Mouse (Mus musculus) intestine, postnatal 0 days (tissue): ENCODE results near the gene Esr2. TPM values are rescaled to one million over a fixed set of nuclear protein-coding genes. Genes with fewer than 3 reads are reported as not detected.
A peak's percentile ranks its signal among the peaks of the same experiment; 100 is the strongest.

Source experiments
- ATAC-seq: fragments of 200-750 bp; cut with Nextera tagmentation; 2 replicates; pipeline ENCODE4 v1.8.0; 2017; ENCODE audit warnings: mild to moderate bottlenecking, moderate TSS enrichment, moderate library complexity
- H3K27ac ChIP-seq: fragments of 300-500 bp; sonication (generic); 2 replicates; pipeline ENCODE4 v1.5.1; 2014; ENCODE audit warnings: mild to moderate bottlenecking, low read depth, low read length, moderate library complexity
- H3K27me3 ChIP-seq: fragments of 300-500 bp; sonication (generic); replicated peaks from 2 replicates; pipeline ENCODE4 v1.6.1; 2014; ENCODE audit warnings: low read length, mixed read lengths; ENCODE audit not compliant: control insufficient read depth, insufficient read depth
- H3K36me3 ChIP-seq: fragments of 300-500 bp; sonication (generic); 2 replicates; pipeline ENCODE4 v1.6.1; 2014; ENCODE audit warnings: mild to moderate bottlenecking, moderate library complexity; ENCODE audit not compliant: control insufficient read depth, insufficient read depth
- H3K4me1 ChIP-seq: fragments of 300-500 bp; sonication (generic); replicated peaks from 2 replicates; pipeline ENCODE4 v1.6.1; 2014; ENCODE audit warnings: antibody characterized with exemption, low read length, mixed read lengths; ENCODE audit not compliant: control insufficient read depth, insufficient read depth
- H3K4me2 ChIP-seq: fragments of 300-500 bp; sonication (generic); replicated peaks from 2 replicates; pipeline ENCODE4 v1.6.1; 2014; ENCODE audit warnings: low read depth, mild to moderate bottlenecking, moderate library complexity
- H3K4me3 ChIP-seq: fragments of 300-500 bp; sonication (generic); 2 replicates; pipeline ENCODE4 v1.5.1; 2014; ENCODE audit warnings: low read depth, low read length
- H3K9ac ChIP-seq: fragments of 300-500 bp; sonication (generic); 2 replicates; pipeline ENCODE4 v1.6.1; 2014; ENCODE audit warnings: mild to moderate bottlenecking, low read depth, low read length
- H3K9me3 ChIP-seq: fragments of 300-500 bp; sonication (generic); 2 replicates; pipeline ENCODE4 v1.6.1; 2016; ENCODE audit warnings: mixed run types; ENCODE audit not compliant: control insufficient read depth
- CTCF ChIP-seq: sonication (generic); IDR thresholded peaks from 2 replicates; pipeline ENCODE4 v1.5.1; 2016; ENCODE audit warnings: low read depth, mild to moderate bottlenecking, control low read depth, antibody characterized with exemption, moderate library complexity
- WGBS: fragments of 180-500 bp; shearing (Covaris S2); extraction: QIAGEN DNeasy Blood & Tissue Kit; methylation state at CpG from one replicate; pipeline ENCODE4 v1.1.7; 2014; 5-methylcytosine and 5-hydroxymethylcytosine counted together
- polyA plus RNA-seq: library from polyadenylated mRNA; unstranded; fragments of >200 nt; fragmentation: Nextera tagmentation; extraction: Ambion mirVana; gene quantifications from 2 replicates; pipeline ENCODE4 v1.2.1, GENCODE M21; 2015

Gene Esr2
- polyA plus RNA-seq, 1 experiment from 2014 or later, result not detected

GRCm38 (mm10) chr12:76186473-76186872 is 9.4 kb upstream of the Esr2 start:
- Histone ChIP-seq H3K9ac (no peak overlapping the region), H3K27ac (no peak overlapping the region), H3K36me3 (no peaks in the 10 kb centered on the region), H3K4me1 (no peaks in the 10 kb centered on the region), H3K4me3 (no peak overlapping the region), H3K4me2 (no peak overlapping the region), H3K27me3 (no peaks in the 10 kb centered on the region), H3K9me3 (no peaks in the 10 kb centered on the region)
- no peak for TF ChIP-seq CTCF
- ATAC-seq, result no peak
- WGBS, result 78% methylated on average over 1 of the region's 1 CpGs

GRCm38 (mm10) chr12:76185167-76185816 is 8.2 kb upstream of the Esr2 start:
- H3K4me3 ChIP-seq, result no peak overlapping the region
- no peak for ATAC-seq
- no peak overlapping the region for H3K4me2 ChIP-seq
- H3K9ac ChIP-seq, result no peak overlapping the region
- H3K4me1 ChIP-seq, result no peaks in the 10 kb centered on the region
- TF ChIP-seq CTCF, result no peak
- no peaks in the 10 kb centered on the region for H3K36me3 ChIP-seq
- no peaks in the 10 kb centered on the region for H3K9me3 ChIP-seq
- H3K27ac ChIP-seq, result no peak overlapping the region
- 65% methylated on average over 10 of the region's 10 CpGs for WGBS
- H3K27me3 ChIP-seq, result no peaks in the 10 kb centered on the region

GRCm38 (mm10) chr12:76184271-76184670 is 7.2 kb upstream of the Esr2 start:
- H3K36me3 ChIP-seq, result no peaks in the 10 kb centered on the region
- no peaks in the 10 kb centered on the region for H3K27me3 ChIP-seq
- H3K4me3 ChIP-seq, result no peak overlapping the region
- no peak for TF ChIP-seq CTCF
- H3K4me2 ChIP-seq, result no peak overlapping the region
- no peak overlapping the region for H3K27ac ChIP-seq
- no peak for ATAC-seq
- no peak overlapping the region for H3K9ac ChIP-seq
- H3K4me1 ChIP-seq, result no peaks in the 10 kb centered on the region
- 64% methylated on average over 6 of the region's 6 CpGs for WGBS
- no peaks in the 10 kb centered on the region for H3K9me3 ChIP-seq

- no peaks in the 10 kb centered on the region for H3K4me1 ChIP-seq
- no peak overlapping the region for H3K27ac ChIP-seq
- TF ChIP-seq CTCF, result no peak
- H3K9me3 ChIP-seq, result no peaks in the 10 kb centered on the region
- H3K4me2 ChIP-seq, result no peak overlapping the region
- no peak overlapping the region for H3K4me3 ChIP-seq
- 88% methylated on average over 6 of the region's 6 CpGs for WGBS
- no peaks in the 10 kb centered on the region for H3K27me3 ChIP-seq
- no peak for ATAC-seq
- no peaks in the 10 kb centered on the region for H3K36me3 ChIP-seq
- H3K9ac ChIP-seq, result no peak overlapping the region
Measured at GRCm38 (mm10) chr12:76182831-76183230, 5.8 kb upstream of the Esr2 start.

- Histone ChIP-seq H3K4me1 (no peaks in the 10 kb centered on the region), H3K4me3 (no peak overlapping the region), H3K4me2 (no peak overlapping the region), H3K36me3 (no peaks in the 10 kb centered on the region), H3K9me3 (no peaks in the 10 kb centered on the region), H3K9ac (no peak overlapping the region), H3K27ac (no peak overlapping the region), H3K27me3 (no peaks in the 10 kb centered on the region; the same call in 1 of the 2 replicates)
- ATAC-seq, result no peak
- 67% methylated on average over 8 of the region's 8 CpGs for WGBS
- TF ChIP-seq CTCF, result no peak
Measured at GRCm38 (mm10) chr12:76181471-76181870, 4.4 kb upstream of the Esr2 start.

GRCm38 (mm10) chr12:76180442-76180841 is 3.4 kb upstream of the Esr2 start:
- H3K27me3 ChIP-seq, result no peaks in the 10 kb centered on the region; the same call in 1 of the 2 replicates
- peak; percentile 50; the same call in 1 of the 2 replicates for ATAC-seq

More at GRCm38 (mm10) chr12:76180442-76180841, 3.4 kb upstream of the Esr2 start:
- Histone ChIP-seq H3K9me3 (no peaks in the 10 kb centered on the region), H3K36me3 (no peaks in the 10 kb centered on the region), H3K4me1 (no peaks in the 10 kb centered on the region), H3K4me3 (no peak overlapping the region), H3K4me2 (no peak overlapping the region), H3K27ac (no peak overlapping the region), H3K9ac (no peak overlapping the region)
- 39% methylated on average over 6 of the region's 6 CpGs for WGBS
- no peak for TF ChIP-seq CTCF
